Comparison of ENCODE assay signal across 15 mouse cellular contexts in the genomic region with DNA sequence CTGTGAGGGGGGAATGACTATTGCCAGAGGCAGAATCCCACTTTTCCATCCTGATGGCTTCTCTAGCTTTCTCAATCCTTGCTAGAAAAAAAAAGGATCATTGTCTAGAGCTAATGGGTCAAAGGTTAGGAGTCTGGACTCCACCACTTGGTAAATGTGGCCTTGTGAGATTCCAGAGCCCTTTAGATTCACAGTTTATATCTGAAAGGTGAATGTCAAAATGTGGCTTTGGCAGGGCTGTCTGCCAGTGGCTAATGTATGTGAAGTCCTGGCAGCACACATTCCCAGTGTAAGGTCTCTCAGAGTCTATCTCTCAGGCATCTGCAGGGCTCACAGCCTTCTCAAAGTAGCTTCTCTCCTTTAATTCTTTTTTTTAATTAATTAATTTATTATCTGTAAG.
"Had no signal": no experiment of that assay in that cellular context is flagged by ENCODE, and none has a peak within 500 bp of the region (broad histone marks: within the 10 kb centered on the region; RNA-seq: fewer than 3 reads in every experiment).

No protein-coding gene starts in this region.

- H3K4me2 ChIP-seq: intestine, embryonic 15.5 days; liver, embryonic 13.5 days; lung, embryonic 15.5 days; neural tube, embryonic 13.5 days had no signal

- H3K27ac ChIP-seq: intestine, embryonic 15.5 days; left cerebral cortex, adult 2 months; liver, embryonic 13.5 days; lung, embryonic 15.5 days; neural tube, embryonic 13.5 days had no signal

- H3K27me3 ChIP-seq: intestine, embryonic 15.5 days; lung, embryonic 15.5 days had no signal

- ATAC-seq: intestine, embryonic 15.5 days; liver, postnatal 0 days; midbrain, embryonic 16.5 days had no signal

- H3K9me3 ChIP-seq: intestine, embryonic 15.5 days; liver, embryonic 13.5 days; lung, embryonic 15.5 days; neural tube, embryonic 13.5 days had no signal

- DNase-seq: kidney, adult 18-20 months; kidney, postnatal 10 days; kidney, postnatal 4 days; liver; liver, embryonic 13.5 days; liver, postnatal 0 days; lung, postnatal 36 days; right cerebral cortex, postnatal 25 days; thymus, adult 18-20 months; thymus, postnatal 14 days had no signal

- H3K9ac ChIP-seq: intestine, embryonic 15.5 days; liver, embryonic 13.5 days; liver, postnatal 0 days; lung, embryonic 15.5 days; neural tube, embryonic 13.5 days had no signal

- H3K4me3 ChIP-seq: intestine, embryonic 15.5 days; left cerebral cortex, adult 2 months; liver, embryonic 13.5 days; lung, embryonic 15.5 days; neural tube, embryonic 13.5 days had no signal

- H3K36me3 ChIP-seq: intestine, embryonic 15.5 days; liver, embryonic 13.5 days; lung, embryonic 15.5 days; neural tube, embryonic 13.5 days had no signal
